Mouse (Mus musculus) heart, embryonic 13.5 days (tissue): ENCODE data around the gene Gm20671. TPM values are rescaled to one million over a fixed set of nuclear protein-coding genes. Genes with fewer than 3 reads are reported as not detected.

Experiments
- ATAC-seq: fragments of 200-750 bp; cut with Nextera tagmentation; 2 replicates; pipeline ENCODE4 v1.8.0; 2017; ENCODE audit warnings: moderate TSS enrichment; ENCODE audit not compliant: insufficient number of reproducible peaks, low FRiP score, low TSS enrichment; ENCODE audit errors: extremely low read depth
- H3K27ac ChIP-seq: fragments of 300-500 bp; sonication (generic); replicated peaks from 2 replicates; pipeline ENCODE4 v1.5.1; 2015; ENCODE audit warnings: moderate library complexity, mild to moderate bottlenecking, inconsistent platforms
- H3K27me3 ChIP-seq: fragments of 300-500 bp; sonication (generic); replicated peaks from 2 replicates; pipeline ENCODE4 v1.6.1; 2015; ENCODE audit warnings: mild to moderate bottlenecking, inconsistent platforms
- H3K36me3 ChIP-seq: fragments of 300-500 bp; sonication (generic); 2 replicates; pipeline ENCODE4 v1.6.1; 2015; ENCODE audit warnings: mild to moderate bottlenecking, inconsistent platforms
- H3K4me1 ChIP-seq: fragments of 300-500 bp; sonication (generic); 2 replicates; pipeline ENCODE4 v1.6.1; 2015; ENCODE audit warnings: inconsistent platforms
- H3K4me2 ChIP-seq: fragments of 300-500 bp; sonication (generic); 2 replicates; pipeline ENCODE4 v1.6.1; 2015; ENCODE audit warnings: inconsistent platforms, mild to moderate bottlenecking, moderate library complexity
- H3K4me3 ChIP-seq: fragments of 300-500 bp; sonication (generic); 2 replicates; pipeline ENCODE4 v1.5.1; 2015; ENCODE audit warnings: moderate library complexity, mild to moderate bottlenecking, inconsistent platforms
- H3K9ac ChIP-seq: fragments of 300-500 bp; sonication (generic); 2 replicates; pipeline ENCODE4 v1.6.1; 2015; ENCODE audit warnings: inconsistent platforms, mild to moderate bottlenecking, moderate library complexity
- H3K9me3 ChIP-seq: fragments of 300-500 bp; sonication (generic); 2 replicates; pipeline ENCODE4 v1.6.1; 2016; ENCODE audit warnings: inconsistent platforms
- WGBS: fragments of 180-500 bp; shearing (Covaris S2); methylation state at CpG from one replicate; pipeline ENCODE4 v1.1.7; 2015; ENCODE audit warnings: mixed read lengths; 5-methylcytosine and 5-hydroxymethylcytosine counted together
- polyA plus RNA-seq: library from polyadenylated mRNA; unstranded; fragments of >200 nt; fragmentation: Nextera tagmentation; extraction: Ambion mirVana; gene quantifications from 2 replicates; pipeline ENCODE4 v1.2.1, GENCODE M21; 2015

The Gm20671 gene
- polyA plus RNA-seq, 1 experiment from 2014 or later, result not detected

- 72% methylated on average over 4 of the region's 4 CpGs for WGBS
- Histone ChIP-seq H3K27ac (no peak overlapping the region), H3K9me3 (no peaks in the 10 kb centered on the region), H3K36me3 (no peaks in the 10 kb centered on the region), H3K4me3 (no peak overlapping the region; the same call in 1 of the 2 replicates), H3K9ac (no peak overlapping the region; the same call in 1 of the 2 replicates), H3K4me2 (peak overlapping the region; percentile 89), H3K27me3 (no peaks in the 10 kb centered on the region), H3K4me1 (peaks cover 8% of the 10 kb centered on the region)
- ATAC-seq, result no peak
These were observed 114.5 kb downstream of the Gm20671 start for GRCm38 (mm10) chr5:32712221-32713041.

GRCm38 (mm10) chr5:32711485-32711884 is 115.4 kb downstream of the Gm20671 start:
- H3K36me3 ChIP-seq, result no peaks in the 10 kb centered on the region
- no peak overlapping the region for H3K27ac ChIP-seq
- H3K9me3 ChIP-seq, result no peaks in the 10 kb centered on the region
- no peak for ATAC-seq
- no peak overlapping the region for H3K9ac ChIP-seq
- no peak overlapping the region for H3K4me2 ChIP-seq
- no peaks in the 10 kb centered on the region for H3K27me3 ChIP-seq
- peaks cover 8% of the 10 kb centered on the region for H3K4me1 ChIP-seq
- 75% methylated on average over 5 of the region's 5 CpGs for WGBS
- no peak overlapping the region for H3K4me3 ChIP-seq

GRCm38 (mm10) chr5:32706226-32706780 is 120.6 kb downstream of the Gm20671 start:
- ATAC-seq, result no peak
- Histone ChIP-seq H3K4me3 (no peak overlapping the region), H3K27me3 (no peaks in the 10 kb centered on the region), H3K9ac (no peak overlapping the region), H3K27ac (no peak overlapping the region), H3K4me1 (no peaks in the 10 kb centered on the region), H3K36me3 (no peaks in the 10 kb centered on the region), H3K4me2 (no peak overlapping the region), H3K9me3 (no peaks in the 10 kb centered on the region)
- 48% methylated on average over 2 of the region's 2 CpGs for WGBS

- Histone ChIP-seq H3K36me3 (no peaks in the 10 kb centered on the region), H3K27ac (no peak overlapping the region), H3K9me3 (no peaks in the 10 kb centered on the region), H3K27me3 (no peaks in the 10 kb centered on the region), H3K4me2 (no peak overlapping the region), H3K9ac (no peak overlapping the region), H3K4me3 (no peak overlapping the region), H3K4me1 (0 out of 2 replicates have a peak, but pooled peaks cover 4% of the 10 kb centered on the region)
- ATAC-seq, result no peak
- WGBS, result 63% methylated on average over 5 of the region's 5 CpGs
These were observed 129.6 kb downstream of the Gm20671 start for GRCm38 (mm10) chr5:32697208-32697867.

DNA sequence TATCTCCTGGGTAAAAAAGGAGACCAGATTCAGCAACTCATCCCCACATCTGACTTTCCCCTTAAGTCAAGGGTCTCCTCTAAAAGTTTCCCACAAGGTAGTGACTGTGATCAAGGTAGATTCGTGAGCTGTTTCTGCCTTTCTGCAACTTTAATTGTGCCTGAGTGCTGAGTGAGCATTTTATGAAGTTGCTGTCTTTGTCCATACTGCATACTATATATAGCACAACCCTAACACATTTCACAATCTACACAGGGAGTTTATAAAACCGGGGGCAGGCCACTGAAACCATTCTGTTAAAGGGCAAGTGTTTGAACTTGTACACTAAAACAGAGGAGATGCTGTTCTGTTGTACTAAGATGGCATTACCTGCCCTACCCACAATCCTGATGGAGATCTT is 133.5 kb downstream of the Gm20671 start:
- Histone ChIP-seq H3K4me2 (no peak overlapping the region), H3K27ac (no peak overlapping the region), H3K4me1 (0 out of 2 replicates have a peak, but pooled peaks cover 4% of the 10 kb centered on the region), H3K36me3 (peaks cover 3% of the 10 kb centered on the region), H3K9me3 (no peaks in the 10 kb centered on the region), H3K4me3 (no peak overlapping the region), H3K27me3 (no peaks in the 10 kb centered on the region), H3K9ac (peak overlapping the region; percentile 15; the same call in 1 of the 2 replicates)
- 43% methylated on average over 2 of the region's 2 CpGs for WGBS
- ATAC-seq, result no peak

Other genes with a start within 250 kb of the Gm20671 start
- 21.5 and 21.6 TPM in 2 replicates for gene Yes1, start 215.9 kb downstream of the Gm20671 start, polyA plus RNA-seq
- gene Pisd, start 41.5 kb downstream of the Gm20671 start, polyA plus RNA-seq, result 45.9 and 46.2 TPM in 2 replicates
- gene Prr14l, start 27.1 kb upstream of the Gm20671 start, polyA plus RNA-seq, result 7.8 and 10.2 TPM in 2 replicates
- 15.6 and 18.1 TPM in 2 replicates for gene Depdc5, start 36.6 kb upstream of the Gm20671 start, polyA plus RNA-seq
- gene Ywhah, start 191.7 kb upstream of the Gm20671 start, polyA plus RNA-seq, result 406 and 460 TPM in 2 replicates